Mouse (Mus musculus) midbrain, embryonic 14.5 days (tissue): ENCODE measurements around the gene Lgr6. TPM values are rescaled to one million over a fixed set of nuclear protein-coding genes. Genes with fewer than 3 reads are reported as not detected.

ENCODE experiments used
- ATAC-seq: fragments of 200-750 bp; cut with Nextera tagmentation; 2 replicates; pipeline ENCODE4 v1.8.0; 2017; ENCODE audit warnings: moderate number of reproducible peaks, moderate library complexity; ENCODE audit not compliant: low FRiP score, low TSS enrichment
- DNase-seq: peaks from one replicate; pipeline ENCODE4 v3.0.0-alpha.2; 2015
- H3K27ac ChIP-seq: fragments of 300-500 bp; sonication (generic); replicated peaks from 2 replicates; pipeline ENCODE4 v1.5.1; 2014; ENCODE audit warnings: mild to moderate bottlenecking, low read depth, low read length, moderate library complexity
- H3K27me3 ChIP-seq: fragments of 300-500 bp; sonication (generic); 2 replicates; pipeline ENCODE4 v1.6.1; 2014; ENCODE audit warnings: low read length, control low read depth, mixed read lengths; ENCODE audit not compliant: control insufficient read depth, insufficient read depth
- H3K36me3 ChIP-seq: fragments of 300-500 bp; sonication (generic); 2 replicates; pipeline ENCODE4 v1.6.1; 2014; ENCODE audit warnings: low read length, control low read depth; ENCODE audit not compliant: control insufficient read depth, insufficient read depth
- H3K4me1 ChIP-seq: fragments of 300-500 bp; sonication (generic); 2 replicates; pipeline ENCODE4 v1.6.1; 2014; ENCODE audit warnings: mild to moderate bottlenecking, antibody characterized with exemption, low read length, control low read depth; ENCODE audit not compliant: control insufficient read depth, insufficient read depth
- H3K4me2 ChIP-seq: fragments of 300-500 bp; sonication (generic); 2 replicates; pipeline ENCODE4 v1.6.1; 2014; ENCODE audit warnings: mild to moderate bottlenecking, low read length, moderate library complexity
- H3K4me3 ChIP-seq: fragments of 300-500 bp; sonication (generic); replicated peaks from 2 replicates; pipeline ENCODE4 v1.5.1; 2014; ENCODE audit warnings: low read depth, low read length
- H3K9ac ChIP-seq: fragments of 300-500 bp; sonication (generic); replicated peaks from 2 replicates; pipeline ENCODE4 v1.6.1; 2014; ENCODE audit warnings: mild to moderate bottlenecking, low read length, moderate library complexity
- H3K9me3 ChIP-seq: fragments of 300-500 bp; sonication (generic); 2 replicates; pipeline ENCODE4 v1.6.1; 2016; ENCODE audit warnings: low read length, control low read depth, mixed read lengths; ENCODE audit not compliant: control insufficient read depth
- WGBS: fragments of 180-500 bp; shearing (Covaris S2); extraction: QIAGEN DNeasy Blood & Tissue Kit; methylation state at CpG from one replicate; pipeline ENCODE4 v1.1.7; 2014; 5-methylcytosine and 5-hydroxymethylcytosine counted together
- polyA plus RNA-seq: library from polyadenylated mRNA; unstranded; fragments of >200 nt; fragmentation: Nextera tagmentation; extraction: Ambion mirVana; gene quantifications from 2 replicates; pipeline ENCODE4 v1.2.1, GENCODE M21; 2014

Gene Lgr6
- polyA plus RNA-seq, 1 experiment from 2014 or later, result 0.87 TPM

GRCm38 (mm10) chr1:135060174-135060573, 44.9 kb downstream of the Lgr6 start:
- ATAC-seq, result no peak
- WGBS, result 81% methylated on average over 6 of the region's 6 CpGs

GRCm38 (mm10) chr1:135056901-135057300, 48.2 kb downstream of the Lgr6 start:
- no peaks in the 10 kb centered on the region for H3K4me1 ChIP-seq
- ATAC-seq, result no peak
- no peaks in the 10 kb centered on the region for H3K9me3 ChIP-seq
- H3K4me2 ChIP-seq, result no peak overlapping the region
- no peak overlapping the region for H3K9ac ChIP-seq
- no peaks in the 10 kb centered on the region for H3K36me3 ChIP-seq
- DNase-seq, result no peak
- no peak overlapping the region for H3K27ac ChIP-seq
- no peaks in the 10 kb centered on the region for H3K27me3 ChIP-seq
- H3K4me3 ChIP-seq, result no peak overlapping the region
- 85% methylated on average over 8 of the region's 8 CpGs for WGBS

More at GRCm38 (mm10) chr1:135060174-135060573, 44.9 kb downstream of the Lgr6 start:
- no peaks in the 10 kb centered on the region for H3K36me3 ChIP-seq
- no peak for DNase-seq
- no peak overlapping the region for H3K9ac ChIP-seq
- no peaks in the 10 kb centered on the region for H3K4me1 ChIP-seq
- no peaks in the 10 kb centered on the region for H3K27me3 ChIP-seq
- no peaks in the 10 kb centered on the region for H3K9me3 ChIP-seq
- no peak overlapping the region for H3K27ac ChIP-seq
- H3K4me3 ChIP-seq, result no peak overlapping the region
- no peak overlapping the region for H3K4me2 ChIP-seq

DNA sequence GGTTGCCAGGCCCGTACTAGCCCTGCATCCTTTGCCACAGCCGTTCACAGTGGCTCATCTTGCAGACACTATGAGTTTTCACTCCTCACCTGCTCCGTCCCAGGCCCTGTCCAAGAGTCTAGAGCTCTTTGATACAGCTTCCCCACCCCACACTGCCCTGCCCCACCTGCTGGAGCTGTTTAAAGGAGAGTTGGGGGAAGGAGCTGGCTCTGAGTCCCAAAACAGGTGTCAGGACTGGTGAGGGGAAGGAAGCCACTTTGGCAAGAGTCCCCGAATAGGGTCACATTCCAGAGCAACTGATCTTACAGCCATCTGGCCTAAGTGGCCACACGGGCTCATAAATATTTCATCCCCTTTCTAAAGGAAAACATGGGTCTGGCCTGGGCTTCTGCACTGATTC, 51.0 kb downstream of the Lgr6 start:
- H3K9me3 ChIP-seq, result no peaks in the 10 kb centered on the region
- no peak overlapping the region for H3K4me3 ChIP-seq
- no peaks in the 10 kb centered on the region for H3K4me1 ChIP-seq
- H3K27me3 ChIP-seq, result no peaks in the 10 kb centered on the region
- H3K4me2 ChIP-seq, result no peak overlapping the region
- H3K9ac ChIP-seq, result no peak overlapping the region
- 86% methylated on average over 5 of the region's 5 CpGs for WGBS
- no peak overlapping the region for H3K27ac ChIP-seq
- DNase-seq (no peak), ATAC-seq (no peak)
- no peaks in the 10 kb centered on the region for H3K36me3 ChIP-seq

DNA sequence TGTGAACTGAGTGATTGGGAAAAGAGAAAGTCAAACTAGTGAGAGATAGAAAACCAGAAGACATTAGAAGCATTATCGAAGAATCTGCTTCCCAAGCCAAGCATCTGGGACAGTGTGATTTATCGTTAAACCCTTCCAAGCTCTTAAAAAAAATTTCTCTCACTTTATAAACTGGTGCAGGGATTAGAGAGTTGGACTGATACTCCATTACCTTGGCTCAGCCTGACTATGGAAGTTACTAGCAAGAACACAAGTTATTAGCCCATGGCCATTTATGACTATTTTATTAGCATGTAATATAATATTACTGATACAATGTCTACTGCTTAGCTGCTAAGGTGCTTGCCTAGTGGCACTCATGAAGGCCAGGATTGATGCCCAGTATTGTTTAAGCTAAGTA, 60.6 kb downstream of the Lgr6 start:
- H3K27ac ChIP-seq, result no peak overlapping the region
- no peak overlapping the region for H3K4me2 ChIP-seq
- 95% methylated on average over 2 of the region's 2 CpGs for WGBS

DNA sequence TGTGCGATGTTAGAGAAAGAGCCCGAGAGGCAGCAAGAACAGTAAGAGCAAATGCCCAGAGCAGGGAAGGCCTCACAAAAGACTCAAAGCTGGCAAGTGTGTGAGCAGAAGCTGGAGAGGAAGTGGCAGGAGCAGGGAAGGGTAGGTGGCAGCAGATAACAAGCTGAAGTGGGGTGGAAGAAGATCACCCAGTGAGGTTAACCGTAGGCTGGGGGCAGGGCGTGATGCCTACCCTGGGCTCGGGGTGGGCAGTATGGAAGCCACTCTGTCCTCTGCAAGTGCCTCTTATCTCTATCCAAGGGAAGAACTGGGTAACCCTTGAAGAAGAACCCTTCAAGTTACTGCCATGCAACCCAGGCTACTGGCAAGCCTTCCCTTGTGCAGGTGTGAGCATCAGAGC, 68.8 kb downstream of the Lgr6 start:
- no peaks in the 10 kb centered on the region for H3K9me3 ChIP-seq
- no peaks in the 10 kb centered on the region for H3K36me3 ChIP-seq
- 90% methylated on average over 5 of the region's 5 CpGs for WGBS
- H3K4me3 ChIP-seq, result no peak overlapping the region
- H3K4me1 ChIP-seq, result no peaks in the 10 kb centered on the region
- no peaks in the 10 kb centered on the region for H3K27me3 ChIP-seq
- H3K27ac ChIP-seq, result no peak overlapping the region
- no peak overlapping the region for H3K4me2 ChIP-seq
- DNase-seq, result no peak
- no peak for ATAC-seq
- H3K9ac ChIP-seq, result no peak overlapping the region

More for the DNA sequence above, 60.6 kb downstream of the Lgr6 start:
- no peaks in the 10 kb centered on the region for H3K36me3 ChIP-seq
- no peaks in the 10 kb centered on the region for H3K27me3 ChIP-seq
- no peak overlapping the region for H3K4me3 ChIP-seq
- H3K9me3 ChIP-seq, result no peaks in the 10 kb centered on the region
- no peaks in the 10 kb centered on the region for H3K4me1 ChIP-seq
- ATAC-seq (no peak), DNase-seq (no peak)
- no peak overlapping the region for H3K9ac ChIP-seq

GRCm38 (mm10) chr1:135032658-135033057, 72.4 kb downstream of the Lgr6 start:
- Histone ChIP-seq H3K27me3 (no peaks in the 10 kb centered on the region), H3K4me3 (no peak overlapping the region), H3K9me3 (0 out of 2 replicates have a peak, but pooled peaks cover 2% of the 10 kb centered on the region), H3K9ac (no peak overlapping the region), H3K4me1 (no peaks in the 10 kb centered on the region), H3K27ac (no peak overlapping the region), H3K4me2 (no peak overlapping the region), H3K36me3 (no peaks in the 10 kb centered on the region)
- 52% methylated on average over 8 of the region's 8 CpGs for WGBS
- ATAC-seq, result no peak
- no peak for DNase-seq

DNA sequence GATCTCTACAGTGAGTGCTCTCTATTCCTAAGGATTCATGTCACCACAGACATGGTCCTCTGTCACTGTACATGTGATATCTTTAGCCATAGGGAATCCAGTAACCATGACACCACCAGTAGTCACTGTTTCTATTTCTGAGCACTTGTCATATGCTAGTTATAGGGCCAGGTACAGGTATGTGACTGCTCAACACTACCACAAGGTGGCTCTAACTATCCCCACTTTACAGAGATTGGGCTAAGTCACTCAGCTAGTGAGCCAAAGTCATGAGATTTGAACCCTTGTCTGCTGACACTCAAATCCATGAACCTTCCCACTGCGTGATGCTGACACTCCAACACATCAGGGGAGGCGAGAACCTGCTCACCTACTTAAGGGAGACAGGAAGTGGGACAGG, 75.0 kb downstream of the Lgr6 start:
- DNase-seq (no peak), ATAC-seq (no peak)
- Histone ChIP-seq H3K36me3 (no peaks in the 10 kb centered on the region), H3K4me3 (no peak overlapping the region), H3K4me2 (no peak overlapping the region), H3K27me3 (no peaks in the 10 kb centered on the region), H3K9ac (no peak overlapping the region), H3K4me1 (no peaks in the 10 kb centered on the region), H3K9me3 (0 out of 2 replicates have a peak, but pooled peaks cover 2% of the 10 kb centered on the region), H3K27ac (no peak overlapping the region)
- 84% methylated on average over 2 of the region's 2 CpGs for WGBS

- no peaks in the 10 kb centered on the region for H3K27me3 ChIP-seq
- H3K4me1 ChIP-seq, result peaks cover 4% of the 10 kb centered on the region; the same call in 1 of the 2 replicates
- H3K4me3 ChIP-seq, result no peak overlapping the region
- H3K9ac ChIP-seq, result no peak overlapping the region
- H3K9me3 ChIP-seq, result 0 out of 2 replicates have a peak, but pooled peaks cover 2% of the 10 kb centered on the region
- WGBS, result 60% methylated on average over 1 of the region's 1 CpGs
- DNase-seq (peak; percentile 26), ATAC-seq (no peak)
- no peak overlapping the region for H3K4me2 ChIP-seq
- no peaks in the 10 kb centered on the region for H3K36me3 ChIP-seq
- H3K27ac ChIP-seq, result no peak overlapping the region
Observed at GRCm38 (mm10) chr1:135026275-135026674, 78.8 kb downstream of the Lgr6 start.

- H3K36me3 ChIP-seq, result no peaks in the 10 kb centered on the region
- H3K9me3 ChIP-seq, result 0 out of 2 replicates have a peak, but pooled peaks cover 2% of the 10 kb centered on the region
- no peak for ATAC-seq
- no peak for DNase-seq
- H3K4me2 ChIP-seq, result no peak overlapping the region
- no peak overlapping the region for H3K4me3 ChIP-seq
- H3K4me1 ChIP-seq, result peaks cover 19% of the 10 kb centered on the region; the same call in 1 of the 2 replicates
- 62% methylated on average over 1 of the region's 1 CpGs for WGBS
- H3K27ac ChIP-seq, result no peak overlapping the region
- H3K9ac ChIP-seq, result no peak overlapping the region
- no peaks in the 10 kb centered on the region for H3K27me3 ChIP-seq
Observed at GRCm38 (mm10) chr1:135023583-135023982, 81.5 kb downstream of the Lgr6 start.
